Mouse (Mus musculus) stomach, embryonic 14.5 days (tissue): Measurements from ENCODE around the gene Ncf2. TPM values are rescaled to one million over a fixed set of nuclear protein-coding genes. Genes with fewer than 3 reads are reported as not detected.

ENCODE experiments used
- ATAC-seq: fragments of 200-750 bp; cut with Nextera tagmentation; 2 replicates; pipeline ENCODE4 v1.8.0; 2017; ENCODE audit warnings: low read depth, moderate TSS enrichment; ENCODE audit not compliant: insufficient number of reproducible peaks, insufficient read depth, low FRiP score
- H3K27ac ChIP-seq: fragments of 300-500 bp; sonication (generic); 2 replicates; pipeline ENCODE4 v1.5.1; 2014; ENCODE audit warnings: mild to moderate bottlenecking, low read length, moderate library complexity, mixed read lengths
- H3K27me3 ChIP-seq: fragments of 300-500 bp; sonication (generic); 2 replicates; pipeline ENCODE4 v1.6.1; 2014; ENCODE audit warnings: low read length, control low read depth, mixed read lengths; ENCODE audit not compliant: control insufficient read depth, insufficient read depth
- H3K36me3 ChIP-seq: fragments of 300-500 bp; sonication (generic); 2 replicates; pipeline ENCODE4 v1.6.1; 2014; ENCODE audit warnings: mild to moderate bottlenecking, control low read depth, low read length, moderate library complexity, mixed read lengths; ENCODE audit not compliant: control insufficient read depth, insufficient read depth
- H3K4me1 ChIP-seq: fragments of 300-500 bp; sonication (generic); 2 replicates; pipeline ENCODE4 v1.6.1; 2014; ENCODE audit warnings: low read length, control low read depth, mixed read lengths; ENCODE audit not compliant: control insufficient read depth, insufficient read depth
- H3K4me2 ChIP-seq: fragments of 300-500 bp; sonication (generic); replicated peaks from 2 replicates; pipeline ENCODE4 v1.6.1; 2014; ENCODE audit warnings: low read depth, low read length, control low read depth
- H3K4me3 ChIP-seq: fragments of 300-500 bp; sonication (generic); 2 replicates; pipeline ENCODE4 v1.5.1; 2014; ENCODE audit warnings: low read depth, low read length, control low read depth
- H3K9ac ChIP-seq: fragments of 300-500 bp; sonication (generic); replicated peaks from 2 replicates; pipeline ENCODE4 v1.6.1; 2014; ENCODE audit warnings: low read depth, mild to moderate bottlenecking, control low read depth, low read length, moderate library complexity, mixed read lengths
- H3K9me3 ChIP-seq: fragments of 300-500 bp; sonication (generic); 2 replicates; pipeline ENCODE4 v1.6.1; 2016; ENCODE audit warnings: low read depth, low read length, control low read depth; ENCODE audit not compliant: control insufficient read depth
- WGBS: fragments of 180-500 bp; shearing (Covaris S2); extraction: QIAGEN DNeasy Blood & Tissue Kit; methylation state at CpG from one replicate; pipeline ENCODE4 v1.1.7; 2014; 5-methylcytosine and 5-hydroxymethylcytosine counted together
- polyA plus RNA-seq: library from polyadenylated mRNA; unstranded; fragments of >200 nt; fragmentation: Nextera tagmentation; extraction: Ambion mirVana; gene quantifications from 2 replicates; pipeline ENCODE4 v1.2.1, GENCODE M21; 2014

The Ncf2 gene
- polyA plus RNA-seq, 1 experiment from 2014 or later, result 3.7 TPM

- Histone ChIP-seq H3K4me3 (no peak overlapping the region), H3K27me3 (no peaks in the 10 kb centered on the region), H3K4me2 (no peak overlapping the region), H3K9ac (no peak overlapping the region), H3K4me1 (no peaks in the 10 kb centered on the region), H3K9me3 (no peaks in the 10 kb centered on the region), H3K27ac (no peak overlapping the region), H3K36me3 (no peaks in the 10 kb centered on the region)
- no peak for ATAC-seq
- WGBS, result 65% methylated on average over 18 of the region's 18 CpGs
Observed at GRCm38 (mm10) chr1:152807619-152808391, 7.8 kb downstream of the Ncf2 start.

- H3K4me2 ChIP-seq, result no peak overlapping the region
- no peaks in the 10 kb centered on the region for H3K9me3 ChIP-seq
- no peak for ATAC-seq
- no peaks in the 10 kb centered on the region for H3K4me1 ChIP-seq
- WGBS, result 82% methylated on average over 2 of the region's 2 CpGs
- no peak overlapping the region for H3K9ac ChIP-seq
- H3K27ac ChIP-seq, result no peak overlapping the region
- no peaks in the 10 kb centered on the region for H3K27me3 ChIP-seq
- H3K36me3 ChIP-seq, result no peaks in the 10 kb centered on the region
- H3K4me3 ChIP-seq, result no peak overlapping the region
Observed at GRCm38 (mm10) chr1:152808392-152808680, 8.3 kb downstream of the Ncf2 start.

DNA sequence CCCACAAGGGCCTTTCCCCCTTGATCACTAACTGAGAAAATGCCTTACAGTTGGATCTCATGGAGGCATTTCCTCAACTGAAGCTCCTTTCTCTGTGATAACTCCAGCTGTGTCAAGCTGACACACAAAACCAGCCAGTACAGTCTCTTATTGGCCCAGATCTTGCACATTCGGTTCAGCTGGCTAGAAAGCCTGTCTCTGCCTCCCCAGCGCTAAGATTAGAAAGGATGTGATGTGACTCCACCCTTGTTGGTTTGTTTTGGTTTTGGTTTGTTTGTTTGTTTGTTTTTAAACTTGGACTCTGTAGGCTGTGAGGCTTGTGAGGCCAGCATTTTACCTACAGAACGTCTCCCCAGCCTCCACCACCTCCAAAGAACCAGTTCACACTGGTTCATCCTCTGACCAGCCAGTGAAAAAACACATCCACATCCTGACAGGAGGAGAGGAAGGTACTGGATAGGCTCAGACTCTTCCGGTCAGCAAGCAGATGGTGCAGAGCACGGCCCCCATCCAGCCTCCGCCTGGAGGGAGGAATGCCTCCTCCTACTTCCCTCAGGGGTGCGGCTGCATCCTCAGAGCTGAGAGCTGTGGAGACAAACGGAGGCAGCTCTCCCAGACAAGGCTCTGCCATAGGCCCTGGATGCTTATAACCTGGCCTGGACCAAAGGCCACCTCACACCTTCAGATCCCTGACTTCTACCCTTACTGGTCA, 9.7 kb downstream of the Ncf2 start:
- Histone ChIP-seq H3K4me3 (no peak overlapping the region), H3K4me1 (no peaks in the 10 kb centered on the region), H3K36me3 (no peaks in the 10 kb centered on the region), H3K27me3 (no peaks in the 10 kb centered on the region), H3K27ac (no peak overlapping the region), H3K4me2 (no peak overlapping the region), H3K9ac (no peak overlapping the region), H3K9me3 (no peaks in the 10 kb centered on the region)
- 33% methylated on average over 8 of the region's 8 CpGs for WGBS
- peak; percentile 82; the same call in 1 of the 2 replicates for ATAC-seq

- H3K27ac ChIP-seq, result no peak overlapping the region
- H3K4me1 ChIP-seq, result peaks cover 8% of the 10 kb centered on the region; the same call in 1 of the 2 replicates
- 77% methylated on average over 13 of the region's 13 CpGs for WGBS
- no peak overlapping the region for H3K9ac ChIP-seq
- H3K27me3 ChIP-seq, result no peaks in the 10 kb centered on the region
- H3K36me3 ChIP-seq, result no peaks in the 10 kb centered on the region
- ATAC-seq, result no peak
- no peak overlapping the region for H3K4me2 ChIP-seq
- no peak overlapping the region for H3K4me3 ChIP-seq
- no peaks in the 10 kb centered on the region for H3K9me3 ChIP-seq
Observed at GRCm38 (mm10) chr1:152810533-152811439, 10.8 kb downstream of the Ncf2 start.

GRCm38 (mm10) chr1:152815265-152815701, 15.3 kb downstream of the Ncf2 start:
- Histone ChIP-seq H3K36me3 (no peaks in the 10 kb centered on the region), H3K4me3 (no peak overlapping the region), H3K9me3 (no peaks in the 10 kb centered on the region), H3K27ac (no peak overlapping the region), H3K27me3 (no peaks in the 10 kb centered on the region), H3K9ac (no peak overlapping the region), H3K4me1 (peaks cover 12% of the 10 kb centered on the region; the same call in 1 of the 2 replicates), H3K4me2 (no peak overlapping the region; the same call in 1 of the 2 replicates)
- peak; percentile 81 for ATAC-seq
- WGBS, result 26% methylated on average over 7 of the region's 7 CpGs

GRCm38 (mm10) chr1:152817027-152817769, 17.2 kb downstream of the Ncf2 start:
- 31% methylated on average over 12 of the region's 12 CpGs for WGBS
- no peaks in the 10 kb centered on the region for H3K9me3 ChIP-seq
- ATAC-seq, result no peak
- no peak overlapping the region for H3K4me2 ChIP-seq
- no peak overlapping the region for H3K27ac ChIP-seq
- H3K4me1 ChIP-seq, result peaks cover 12% of the 10 kb centered on the region; the same call in 1 of the 2 replicates
- H3K9ac ChIP-seq, result no peak overlapping the region
- H3K36me3 ChIP-seq, result no peaks in the 10 kb centered on the region
- H3K4me3 ChIP-seq, result no peak overlapping the region
- no peaks in the 10 kb centered on the region for H3K27me3 ChIP-seq

DNA sequence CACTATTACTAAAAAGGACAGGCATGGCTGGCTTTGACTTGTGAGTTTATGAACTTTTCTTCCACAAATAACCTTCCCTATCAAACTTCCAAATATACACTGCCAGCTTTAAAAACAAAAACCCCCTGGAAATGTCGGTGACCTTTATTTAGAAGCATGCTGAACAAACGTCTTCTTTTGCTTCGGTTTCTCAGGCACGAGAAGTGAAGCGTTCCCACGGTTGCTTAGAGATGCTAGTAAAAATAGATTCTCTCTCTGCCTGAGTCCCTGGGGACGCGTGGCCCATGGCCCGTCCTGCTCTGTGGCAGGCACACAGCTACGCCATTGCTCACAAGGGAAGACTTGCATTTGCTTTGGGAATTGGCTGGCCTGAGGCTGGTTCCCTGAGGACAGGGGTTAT, 17.8 kb downstream of the Ncf2 start:
- Histone ChIP-seq H3K4me3 (no peak overlapping the region), H3K4me2 (no peak overlapping the region), H3K4me1 (peaks cover 12% of the 10 kb centered on the region; the same call in 1 of the 2 replicates), H3K27ac (no peak overlapping the region), H3K9ac (no peak overlapping the region), H3K9me3 (no peaks in the 10 kb centered on the region), H3K27me3 (no peaks in the 10 kb centered on the region), H3K36me3 (no peaks in the 10 kb centered on the region)
- WGBS, result 60% methylated on average over 10 of the region's 10 CpGs
- no peak for ATAC-seq

- Histone ChIP-seq H3K4me2 (no peak overlapping the region), H3K4me3 (no peak overlapping the region), H3K4me1 (peaks cover 12% of the 10 kb centered on the region; the same call in 1 of the 2 replicates), H3K27ac (no peak overlapping the region), H3K9ac (no peak overlapping the region), H3K9me3 (no peaks in the 10 kb centered on the region), H3K36me3 (no peaks in the 10 kb centered on the region), H3K27me3 (no peaks in the 10 kb centered on the region)
- 76% methylated on average over 6 of the region's 6 CpGs for WGBS
- no peak for ATAC-seq
Observed at GRCm38 (mm10) chr1:152819558-152819957, 19.6 kb downstream of the Ncf2 start.
